ENCODE assay signal across 25 mouse cellular contexts in the genomic region with DNA sequence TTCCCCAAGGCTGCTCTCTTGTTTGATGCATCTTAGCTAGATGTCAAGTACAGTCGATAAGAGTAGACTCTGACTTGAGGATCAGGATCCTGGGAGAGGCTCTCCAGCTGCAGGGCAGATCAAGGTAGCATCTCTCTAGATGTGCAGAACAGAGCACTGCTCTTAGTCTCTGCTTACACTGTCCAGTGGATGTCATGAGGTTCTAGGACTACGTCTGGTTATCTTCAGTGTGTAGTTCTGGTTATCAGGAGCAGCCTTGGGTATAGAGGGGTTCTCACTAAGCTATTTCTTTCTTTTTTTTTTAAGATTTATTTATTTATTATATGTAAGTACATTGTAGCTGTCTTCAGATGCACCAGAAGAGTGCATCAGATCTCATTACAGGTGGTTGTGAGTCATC.
"Had no signal": no experiment of that assay in that cellular context is flagged by ENCODE, and none has a peak within 500 bp of the region (broad histone marks: within the 10 kb centered on the region; RNA-seq: fewer than 3 reads in every experiment).

No protein-coding gene starts in this region.

- ATAC-seq: hindbrain, postnatal 0 days; intestine, embryonic 16.5 days had no signal

- H3K4me3 ChIP-seq: gastrocnemius, adult 2 months; heart, adult 2 months; heart, embryonic 13.5 days; heart, embryonic 15.5 days; hindbrain, embryonic 13.5 days; hindbrain, embryonic 15.5 days; kidney, embryonic 15.5 days; limb, embryonic 13.5 days; limb, embryonic 15.5 days had no signal

- H3K4me2 ChIP-seq: heart, embryonic 11.5 days; heart, embryonic 13.5 days; heart, embryonic 15.5 days; hindbrain, embryonic 13.5 days; hindbrain, embryonic 15.5 days; kidney, embryonic 15.5 days; limb, embryonic 13.5 days; limb, embryonic 15.5 days had no signal

- H3K27me3 ChIP-seq: heart, embryonic 15.5 days; hindbrain, embryonic 15.5 days; kidney, embryonic 15.5 days; limb, embryonic 15.5 days had no signal

- H3K36me3 ChIP-seq: heart, embryonic 13.5 days; heart, embryonic 15.5 days; hindbrain, embryonic 15.5 days; kidney, embryonic 15.5 days; limb, embryonic 13.5 days; limb, embryonic 15.5 days had no signal

- H3K9ac ChIP-seq: heart, embryonic 13.5 days; heart, embryonic 15.5 days; hindbrain, embryonic 13.5 days; hindbrain, embryonic 15.5 days; kidney, embryonic 15.5 days; limb, embryonic 13.5 days; limb, embryonic 15.5 days had no signal

- H3K9me3 ChIP-seq: heart, embryonic 13.5 days; heart, embryonic 15.5 days; hindbrain, embryonic 13.5 days; hindbrain, embryonic 15.5 days; kidney, embryonic 15.5 days; limb, embryonic 13.5 days; limb, embryonic 15.5 days had no signal

- H3K27ac ChIP-seq: gastrocnemius, adult 2 months; heart, adult 2 months; heart, embryonic 13.5 days; heart, embryonic 15.5 days; hindbrain, embryonic 13.5 days; hindbrain, embryonic 15.5 days; hindbrain, postnatal 0 days; kidney, embryonic 15.5 days; kidney, postnatal 0 days; limb, embryonic 13.5 days; limb, embryonic 15.5 days had no signal

- DNase-seq: gastrocnemius, adult 2 months; gastrocnemius, postnatal 10 days; gastrocnemius, postnatal 25 days; heart, adult 2 months; heart, postnatal 14 days; heart, postnatal 36 days; kidney, adult 11 months; kidney, adult 2 months; kidney, adult 9 months; kidney, postnatal 14 days; kidney, postnatal 36 days; layer of hippocampus, adult 9-11 months; layer of hippocampus, postnatal 36 days; left cerebral cortex, postnatal 4 days had no signal
